Mouse (Mus musculus) NIH3T3 (cell line): ENCODE data around the gene Pomt1.
"Not testable (repeated sequence)": the region's sequence is repeated elsewhere in the genome, so short reads cannot be mapped to it uniquely, and the experiment has no call there.

Experiments
- DNase-seq: peaks from one replicate; pipeline ENCODE4 v3.0.0-alpha.2; 2012; ENCODE audit warnings: low read depth

Pomt1 gene

GRCm38 (mm10) chr2:32283986-32284385, 47.6 kb downstream of the Pomt1 start:
- no peak for DNase-seq

DNA sequence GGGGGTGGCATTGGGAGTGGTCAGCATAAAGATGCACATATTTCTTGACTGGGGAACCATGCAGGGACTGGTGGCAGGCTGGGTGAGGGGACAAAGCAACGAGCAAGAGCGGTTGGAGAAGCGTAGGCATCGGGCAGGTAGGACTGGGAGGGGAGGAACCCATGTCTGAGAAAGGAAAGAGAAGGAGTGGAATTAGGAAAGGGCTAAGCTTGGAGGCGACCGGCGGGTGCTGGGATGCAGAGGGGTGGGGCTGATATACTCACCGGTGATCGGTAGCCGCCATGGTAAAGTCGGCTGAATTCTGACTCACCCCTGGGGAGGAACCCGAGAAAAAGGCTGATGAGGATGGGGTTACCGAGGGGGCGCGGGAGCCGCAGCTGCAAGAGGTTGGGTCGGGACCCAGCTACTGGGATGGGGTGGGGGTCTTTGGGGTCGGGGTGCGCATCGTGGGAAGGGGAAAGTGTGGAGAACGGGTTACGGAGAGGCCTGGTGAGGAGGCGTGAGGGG, 51.0 kb downstream of the Pomt1 start, which contains the start of gene Golga2:
Gene Golga2, plus strand, starts transcription at position 51 of the 507 bp plus-strand sequence.
- DNase-seq = peak; percentile 61

DNA sequence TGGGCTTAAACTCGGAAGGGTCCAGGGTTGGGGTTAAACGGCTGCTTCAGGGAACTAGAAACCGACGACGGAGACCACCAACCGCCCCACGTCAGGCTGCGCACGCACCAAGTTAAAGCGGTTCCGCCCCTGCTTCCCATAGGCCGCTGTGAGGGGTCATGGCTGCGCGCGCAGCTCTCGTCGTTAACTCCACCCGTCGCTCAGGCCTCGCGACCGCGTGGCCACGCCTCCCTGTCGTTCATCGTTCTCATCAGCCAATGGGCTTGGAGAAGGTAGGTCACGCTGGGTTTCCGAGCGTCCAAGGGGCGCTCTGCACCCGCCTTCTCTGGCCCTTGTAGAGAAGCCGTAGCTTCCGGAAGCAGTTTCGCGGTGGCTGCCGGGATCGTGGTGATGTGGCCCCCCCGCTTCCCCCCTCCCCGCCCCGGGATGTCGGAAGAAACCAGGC, 51.6 kb downstream of the Pomt1 start, which contains the start of gene Swi5:
Gene Swi5, minus strand, starts transcription at position 153 of the 445 bp plus-strand sequence.
- peak; percentile 100 for DNase-seq

- DNase-seq = peak; percentile 54
Measured at GRCm38 (mm10) chr2:32288371-32288931, 52.1 kb downstream of the Pomt1 start.

- peak; percentile 85 for DNase-seq
Measured at GRCm38 (mm10) chr2:32289578-32289977, 53.2 kb downstream of the Pomt1 start.

GRCm38 (mm10) chr2:32294348-32294747, 58.0 kb downstream of the Pomt1 start:
- no peak for DNase-seq

GRCm38 (mm10) chr2:32295285-32295684, 58.9 kb downstream of the Pomt1 start:
- DNase-seq = no peak

- DNase-seq = not testable (repeated sequence)
Measured at GRCm38 (mm10) chr2:32295842-32296241, 59.5 kb downstream of the Pomt1 start.

DNA sequence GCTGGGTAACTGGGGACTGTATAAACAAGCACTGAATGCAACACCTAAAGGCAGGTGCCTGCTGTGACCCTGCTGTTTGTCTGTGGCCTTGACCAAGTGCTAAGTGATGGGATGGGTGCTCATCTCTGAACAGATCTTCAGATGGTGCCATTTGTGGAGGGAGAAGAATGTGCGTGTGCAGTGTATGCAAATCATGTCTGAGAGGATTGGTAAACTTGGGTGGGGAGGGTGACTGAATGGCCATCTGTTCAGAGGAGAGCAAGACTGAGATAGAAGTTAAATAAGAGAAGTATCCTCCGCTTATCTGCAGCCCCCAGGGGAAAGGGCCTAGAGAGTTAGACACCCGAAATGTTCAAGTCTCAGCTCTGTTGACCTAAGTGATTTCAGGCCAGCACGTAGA, 63.1 kb downstream of the Pomt1 start:
- no peak for DNase-seq

- no peak for DNase-seq
Measured at GRCm38 (mm10) chr2:32302952-32303351, 66.6 kb downstream of the Pomt1 start.

GRCm38 (mm10) chr2:32304145-32304832, 67.9 kb downstream of the Pomt1 start:
- peak; percentile 83 for DNase-seq
